Mouse (Mus musculus) megakaryocyte, embryonic 14.5 days (primary cell): Measurements from ENCODE around the gene Gm28043.

ENCODE experiments used
- FLI1 ChIP-seq: IDR thresholded peaks from 2 replicates; pipeline ENCODE4 v1.6.1; 2012; ENCODE audit warnings: low read length, inconsistent platforms, mixed read lengths
- GATA1 ChIP-seq: IDR thresholded peaks from 3 replicates; pipeline ENCODE4 v1.6.1; 2012; ENCODE audit warnings: mixed read lengths, low read length, inconsistent platforms, borderline replicate concordance

DNA sequence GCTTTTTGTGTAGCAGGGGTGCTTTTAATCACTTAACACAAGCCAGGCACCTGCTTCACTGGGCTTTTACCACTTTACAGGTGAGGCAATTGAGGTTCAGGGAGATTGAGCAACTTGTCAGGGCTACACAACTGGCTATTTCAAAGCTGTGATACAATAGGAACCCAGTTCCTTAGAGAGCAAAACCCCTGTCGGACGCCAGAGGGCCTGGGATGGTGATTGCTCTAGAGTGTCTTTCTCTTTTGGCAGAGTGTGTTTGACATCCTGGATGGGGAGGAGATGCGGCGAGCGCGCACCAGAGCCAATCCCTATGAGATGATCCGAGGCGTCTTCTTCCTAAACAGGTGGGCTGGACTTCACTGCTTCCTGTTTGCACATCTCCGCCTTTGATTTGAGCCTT, 67.0 kb downstream of the Gm28043 start:
- no peak for TF ChIP-seq FLI1
- no peak for TF ChIP-seq GATA1
